Mouse (Mus musculus) MN1 (cell line): ENCODE measurements at regions not wholly inside any gene's neighbourhood (a gene's known extent, or its start where the extent isn't known, plus 50 kb on each side); places are given as distances from the start of the nearest gene placed in this dataset.

ENCODE experiments used
- DNase-seq: peaks from one replicate; pipeline ENCODE4 v3.0.0-alpha.2; 2016; ENCODE audit warnings: low spot score

DNA sequence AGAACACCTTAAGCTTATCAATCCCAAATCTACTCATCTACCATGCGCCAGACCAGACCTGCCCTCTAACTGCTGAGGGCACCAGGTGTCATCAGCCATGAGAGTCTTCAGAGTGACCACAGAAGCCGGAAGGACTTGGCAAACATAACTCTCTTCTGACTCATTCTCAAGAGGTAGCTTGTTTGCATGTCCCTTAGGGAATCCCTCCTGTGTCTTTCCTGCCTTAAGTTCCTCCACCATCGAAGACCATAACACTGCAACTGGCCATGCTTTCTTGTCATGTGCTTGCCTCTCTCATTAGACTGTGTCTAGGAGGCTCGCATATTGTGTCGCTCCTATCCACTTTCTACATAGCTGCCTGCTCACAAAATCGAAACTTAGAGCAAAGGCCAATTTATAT, 226.1 kb upstream of the Ncam1 start:
- DNase-seq = no peak

DNA sequence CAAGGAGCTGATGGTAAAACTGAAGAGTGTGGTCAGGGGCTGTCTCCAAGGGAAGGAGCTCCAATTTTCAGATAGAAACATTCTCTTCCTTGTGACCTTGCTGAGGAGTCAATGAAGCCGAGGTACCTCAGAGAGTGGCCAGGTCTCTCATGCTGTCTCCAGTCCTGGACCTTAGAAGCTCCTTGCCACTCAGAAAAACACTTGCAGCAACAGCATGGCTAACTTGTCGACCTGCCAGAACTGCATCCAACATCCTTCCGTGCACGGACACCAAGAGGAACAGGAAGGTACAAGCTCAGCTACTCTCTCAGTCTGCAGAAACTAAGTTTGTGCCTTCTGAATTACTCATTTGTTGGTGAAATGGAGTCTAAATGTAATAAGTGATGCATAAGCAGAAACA, 214.9 kb upstream of the Ncam1 start:
- no peak for DNase-seq

DNA sequence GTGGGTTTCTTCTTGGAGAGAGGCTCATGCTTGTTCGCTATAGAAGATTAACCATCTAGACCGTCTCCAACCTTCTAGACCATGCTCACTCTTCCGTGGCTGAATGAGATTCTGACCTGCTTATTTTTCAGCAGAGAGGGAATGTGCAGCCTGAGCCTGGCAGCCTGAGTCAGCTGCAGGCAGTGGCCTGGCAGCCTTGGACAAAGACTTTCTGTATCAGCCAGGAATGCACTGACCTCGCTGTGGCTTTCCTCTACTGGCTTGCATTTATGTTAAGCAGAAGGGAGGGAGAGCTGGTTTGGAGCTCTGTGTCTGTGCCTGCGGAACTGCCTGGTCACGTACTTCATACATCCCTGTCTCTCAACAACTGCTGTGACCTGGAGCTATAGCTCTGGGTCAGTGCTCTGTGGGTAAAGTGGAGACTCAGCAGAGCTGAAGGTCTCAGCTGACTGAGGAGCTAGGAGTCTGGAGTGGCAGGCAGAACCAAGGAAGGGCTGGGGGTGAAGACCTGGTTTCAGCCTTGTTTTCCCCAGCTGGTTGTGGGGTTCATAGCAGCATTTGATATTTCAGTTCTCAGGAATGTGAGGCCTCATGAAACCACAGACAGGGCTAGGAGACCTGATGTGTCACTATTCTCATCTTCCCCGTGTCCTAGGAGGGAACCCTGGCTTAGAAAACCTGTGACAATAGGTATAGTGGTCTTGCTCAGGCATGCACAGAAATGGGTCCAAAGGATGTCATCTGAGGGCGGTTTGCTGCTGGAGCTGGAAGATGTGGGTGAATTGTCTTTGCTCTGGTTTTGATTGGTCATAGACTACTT, 207.2 kb upstream of the Ncam1 start:
- no peak for DNase-seq

DNA sequence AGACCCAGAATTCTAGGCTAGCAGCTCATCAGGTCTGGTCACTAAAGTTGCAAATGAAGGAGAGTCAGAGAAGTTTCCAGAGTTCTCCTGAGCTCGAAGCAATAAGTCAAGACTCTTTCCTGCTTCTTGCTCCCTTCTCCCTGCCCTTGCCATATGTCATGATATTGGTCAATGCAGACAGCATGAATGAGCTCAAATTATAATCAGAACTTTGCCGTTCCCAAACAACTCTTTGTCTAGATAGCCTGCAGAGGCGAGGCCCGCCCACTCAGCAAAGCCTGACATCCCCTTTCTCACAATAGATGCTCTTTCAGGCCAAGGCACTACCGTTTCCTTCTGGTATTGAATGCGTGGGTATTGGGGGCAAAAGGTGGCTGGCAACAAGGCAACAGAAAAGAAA, 204.0 kb upstream of the Ncam1 start:
- DNase-seq = no peak

DNA sequence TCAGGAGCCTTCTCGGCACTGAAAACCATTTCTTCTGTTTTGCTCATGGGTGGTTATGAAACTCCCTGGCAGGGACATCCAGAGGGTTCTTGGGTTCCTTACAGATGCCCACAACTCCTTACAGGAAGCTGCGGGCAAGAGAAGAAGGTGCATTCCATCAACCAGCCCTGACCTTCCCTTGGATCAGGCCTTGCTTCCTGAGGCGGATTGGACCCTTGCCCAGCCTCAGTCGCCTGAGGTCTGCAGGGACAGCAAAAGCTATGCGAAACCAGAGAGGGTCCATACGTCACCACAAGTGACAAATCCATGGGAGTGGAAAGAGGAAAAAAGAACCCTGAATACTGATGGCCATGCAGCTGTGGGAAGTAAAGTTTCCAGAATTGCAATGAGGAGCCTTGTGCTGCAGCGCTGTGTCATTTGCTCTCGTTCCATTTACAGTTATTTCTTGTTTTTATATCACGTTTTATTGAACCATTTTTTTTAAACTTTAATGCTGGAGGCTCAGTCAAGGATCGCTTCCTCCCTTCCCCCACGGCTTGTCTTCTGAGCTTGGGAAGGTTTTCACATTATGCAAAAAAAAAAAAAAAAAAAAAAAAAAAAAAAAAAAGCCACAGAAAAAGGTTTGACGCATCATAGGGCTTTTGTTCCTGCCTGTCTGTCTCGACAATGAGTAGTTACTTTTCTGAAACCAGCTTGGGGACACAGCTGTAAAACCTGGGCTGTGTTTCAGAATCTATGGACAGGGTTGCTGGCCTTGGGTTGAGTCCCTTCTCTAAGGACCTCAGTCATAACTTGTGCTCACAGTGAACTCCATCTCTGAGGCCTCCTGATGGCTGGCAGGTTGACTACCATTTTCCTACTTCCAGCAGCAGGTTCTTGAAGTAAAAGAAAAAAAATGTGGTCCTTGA, 202.0 kb upstream of the Ncam1 start:
- no peak for DNase-seq

DNA sequence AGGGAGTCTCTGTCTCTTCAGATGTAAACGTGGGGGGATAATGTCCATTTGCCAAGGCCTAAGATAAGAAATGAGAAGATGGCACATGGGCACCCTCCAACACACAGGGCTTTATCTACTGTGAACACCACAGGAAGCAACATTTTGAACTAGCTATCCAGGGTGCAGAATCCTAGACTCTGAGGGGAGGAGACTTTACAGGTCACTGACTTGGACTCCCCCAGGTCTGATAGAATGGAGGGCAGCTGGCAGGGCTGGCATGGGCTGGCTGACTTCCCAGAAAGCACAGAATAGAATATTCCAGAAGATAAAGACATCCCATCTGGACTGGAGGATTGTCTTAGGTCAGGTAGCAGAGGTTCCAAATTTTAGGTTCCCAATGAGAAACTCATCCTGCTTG, 201.2 kb upstream of the Ncam1 start:
- no peak for DNase-seq

DNA sequence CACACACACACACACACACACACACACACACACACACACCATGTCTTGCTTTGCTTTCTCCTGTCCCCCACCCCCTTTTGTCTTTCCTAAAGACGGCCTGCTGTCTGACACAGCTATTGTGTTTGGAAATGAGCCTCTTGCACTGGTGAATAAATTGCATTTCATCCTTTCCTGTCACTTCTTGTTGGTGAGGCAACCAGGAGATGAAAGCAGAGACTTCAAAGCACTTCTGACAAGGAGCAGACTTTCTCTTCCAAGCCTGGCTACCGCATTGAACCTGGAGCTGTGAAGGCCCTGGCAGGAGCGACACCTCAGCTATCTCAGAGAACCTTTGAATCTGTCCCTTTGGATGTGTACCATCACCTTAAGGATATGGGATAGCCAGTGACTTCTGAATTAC, 199.4 kb upstream of the Ncam1 start:
- DNase-seq = peak; percentile 62

DNA sequence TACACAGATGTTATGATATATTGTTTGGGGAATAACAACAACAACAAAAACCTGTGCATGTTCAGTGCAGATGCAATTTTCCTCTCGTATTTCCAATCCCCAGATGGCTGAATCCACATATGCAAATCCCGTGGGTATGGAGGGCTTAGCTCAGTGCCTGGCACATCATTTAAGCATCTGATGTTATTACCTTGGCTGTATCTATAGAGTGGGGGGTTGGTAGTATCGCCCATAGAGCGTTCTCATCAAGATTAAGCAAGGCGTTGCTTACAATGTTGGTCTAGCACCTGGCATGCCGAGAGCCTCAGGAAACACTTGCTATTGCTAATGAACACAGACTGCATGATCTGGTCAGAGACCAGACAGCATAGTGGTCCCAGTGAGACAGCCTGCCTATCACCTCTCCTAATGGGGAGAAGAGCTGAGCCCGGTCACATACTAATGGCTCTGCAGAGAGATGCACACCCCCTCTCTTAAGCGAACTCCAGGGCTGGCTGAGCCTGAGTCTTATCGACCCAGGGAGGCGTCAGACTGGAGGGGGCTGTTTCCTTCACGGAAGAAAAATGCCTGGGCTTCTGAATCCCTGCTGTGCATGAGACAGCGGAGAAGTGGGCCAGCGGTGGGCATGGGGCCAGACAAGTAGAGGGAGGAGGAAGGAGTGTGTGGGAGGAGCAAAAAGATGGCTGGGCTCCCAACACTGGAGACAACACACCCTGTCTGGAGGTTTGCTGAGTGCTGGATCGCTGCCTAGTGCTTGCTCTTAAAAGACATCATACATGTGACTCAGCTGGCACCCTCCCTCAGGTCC, 190.9 kb upstream of the Ncam1 start:
- DNase-seq = peak; percentile 84

DNA sequence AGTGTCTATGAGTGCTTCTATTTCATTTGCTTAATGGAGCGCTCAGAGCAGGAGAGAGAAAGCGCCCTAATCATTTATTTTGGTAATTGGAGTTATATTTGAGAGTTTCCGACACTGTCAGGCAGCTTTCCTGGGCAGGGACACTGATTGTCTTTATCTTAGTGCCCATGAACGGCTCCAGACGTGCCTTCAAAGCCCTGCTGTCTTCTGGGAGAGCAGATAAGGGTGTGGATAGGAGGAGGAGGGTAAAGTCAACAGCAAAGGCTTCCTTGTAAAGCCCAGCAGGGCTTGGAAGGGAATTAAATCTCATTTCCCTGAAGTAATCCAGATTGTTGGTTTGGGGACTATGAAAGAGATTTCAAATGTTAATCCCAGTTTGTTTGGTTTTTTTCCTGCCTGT, 189.3 kb upstream of the Ncam1 start:
- DNase-seq = peak; percentile 25

DNA sequence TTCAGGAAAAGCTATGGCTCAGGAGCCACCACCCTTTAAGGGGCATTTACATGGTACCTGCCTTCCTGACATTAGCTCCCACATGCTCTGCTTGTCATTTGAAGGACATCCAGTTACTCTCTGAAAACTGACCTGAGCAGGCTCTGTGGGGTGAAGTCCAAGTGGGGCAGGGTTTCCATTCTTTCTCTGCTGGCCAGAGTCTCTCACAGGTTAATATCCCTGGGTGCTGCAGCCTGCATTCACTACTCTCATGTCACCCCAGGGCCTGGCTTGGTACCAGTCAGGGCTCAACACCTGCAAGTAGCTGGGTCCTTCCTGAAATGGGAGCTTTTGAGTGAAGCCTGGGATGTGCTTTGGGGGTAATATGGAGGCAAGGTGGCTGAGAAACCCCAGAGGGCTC, 188.8 kb upstream of the Ncam1 start:
- DNase-seq = no peak

DNA sequence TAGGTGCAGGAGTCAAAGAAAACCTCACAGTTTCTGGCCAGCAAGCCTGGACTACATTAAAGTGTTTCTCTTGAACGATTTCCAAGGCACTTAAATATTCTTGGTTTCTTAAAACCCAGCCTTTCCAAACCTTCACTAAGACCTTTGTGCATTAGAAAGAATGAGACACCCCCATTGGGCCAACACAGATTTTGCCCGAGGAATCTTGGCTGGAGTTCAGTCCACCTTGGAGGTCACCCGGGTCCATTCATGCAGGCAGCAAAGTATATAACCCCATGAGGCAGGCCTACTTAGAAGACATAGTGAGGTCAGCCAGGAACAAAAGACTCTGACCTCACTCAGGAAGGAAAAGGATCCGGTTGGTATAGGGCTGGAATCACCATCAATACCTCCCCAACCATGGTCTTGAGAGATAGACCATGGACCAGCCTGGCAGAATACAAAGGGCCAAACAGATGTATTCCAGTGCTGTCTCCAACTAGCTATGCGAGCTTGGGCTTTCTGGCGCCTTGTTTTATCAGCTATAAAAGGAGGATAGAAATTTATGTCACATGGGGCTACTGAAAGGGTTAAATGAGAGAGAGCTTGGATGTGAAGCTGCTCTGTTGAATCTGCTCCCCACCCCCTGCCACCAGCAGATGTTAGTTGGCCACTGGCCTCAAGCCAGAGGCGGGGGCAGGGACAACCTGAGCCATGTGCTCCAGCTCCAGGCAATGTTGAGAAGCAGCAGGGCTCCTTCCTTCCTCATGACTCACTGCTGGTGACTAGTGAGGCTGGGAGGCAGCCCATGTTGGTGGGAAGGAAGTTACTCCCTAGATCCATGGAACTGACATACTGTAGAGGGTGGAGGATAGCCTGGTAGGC, 181.9 kb upstream of the Ncam1 start:
- peak; percentile 91 for DNase-seq

DNA sequence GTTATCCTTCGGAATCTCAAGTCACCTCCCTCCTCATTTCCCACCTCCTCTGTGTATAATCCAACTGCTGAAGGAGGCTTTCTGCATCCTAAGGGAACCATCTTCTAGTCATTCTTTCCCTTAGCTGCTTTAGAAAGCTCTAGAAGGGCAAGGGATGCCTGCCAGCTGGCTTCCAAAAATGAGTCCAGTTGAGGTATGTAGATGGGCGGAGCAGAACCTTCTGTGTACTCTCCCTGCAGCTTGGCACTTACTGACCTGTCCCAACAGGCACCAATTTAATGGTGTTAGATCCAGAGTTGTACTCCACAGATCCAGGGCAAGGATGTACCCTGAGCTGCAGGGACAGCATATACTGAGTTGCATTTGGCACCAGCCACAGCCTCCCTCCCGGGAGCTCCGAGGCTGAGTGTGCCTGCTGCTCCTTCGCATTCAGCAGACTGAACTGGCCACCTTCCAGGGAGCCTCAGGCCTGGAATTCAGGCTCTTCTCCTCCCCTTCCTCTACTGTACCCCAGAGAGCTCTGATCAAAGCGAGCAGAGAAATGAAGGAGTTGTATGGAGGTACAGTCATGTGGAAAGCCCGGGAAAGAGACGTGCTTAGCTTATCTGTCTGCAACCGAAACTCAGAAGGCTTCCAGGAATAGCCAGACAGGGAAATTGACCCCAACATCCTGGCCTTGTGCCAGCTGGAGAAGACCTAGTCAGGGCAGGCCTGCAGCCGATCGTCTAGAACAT, 177.4 kb upstream of the Ncam1 start:
- DNase-seq = peak; percentile 72

DNA sequence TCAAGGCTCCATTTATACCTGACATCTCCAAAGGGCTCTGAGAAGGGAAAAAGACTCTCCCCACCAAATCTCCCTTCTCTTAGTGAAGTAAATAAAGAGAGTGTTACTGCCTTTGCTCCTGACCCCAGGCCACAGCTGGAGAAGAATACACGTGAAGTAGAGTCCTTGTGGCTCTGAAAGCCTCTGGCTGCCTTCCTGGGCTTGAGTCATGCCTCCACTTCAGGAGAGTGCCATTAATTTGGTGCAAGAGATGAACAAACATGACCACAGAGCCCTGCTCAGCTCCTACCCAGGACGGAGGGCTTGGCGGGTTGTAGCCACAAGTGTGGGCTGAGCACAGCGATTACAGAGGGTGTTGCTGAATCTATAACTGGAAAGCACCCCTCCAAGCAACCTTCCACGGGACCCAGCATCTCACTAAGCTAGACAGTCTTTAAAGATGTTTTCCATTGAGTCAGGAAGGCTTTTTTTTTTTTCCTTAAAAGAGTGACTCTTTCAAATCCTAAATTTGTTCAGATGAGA, 175.3 kb upstream of the Ncam1 start:
- no peak for DNase-seq

DNA sequence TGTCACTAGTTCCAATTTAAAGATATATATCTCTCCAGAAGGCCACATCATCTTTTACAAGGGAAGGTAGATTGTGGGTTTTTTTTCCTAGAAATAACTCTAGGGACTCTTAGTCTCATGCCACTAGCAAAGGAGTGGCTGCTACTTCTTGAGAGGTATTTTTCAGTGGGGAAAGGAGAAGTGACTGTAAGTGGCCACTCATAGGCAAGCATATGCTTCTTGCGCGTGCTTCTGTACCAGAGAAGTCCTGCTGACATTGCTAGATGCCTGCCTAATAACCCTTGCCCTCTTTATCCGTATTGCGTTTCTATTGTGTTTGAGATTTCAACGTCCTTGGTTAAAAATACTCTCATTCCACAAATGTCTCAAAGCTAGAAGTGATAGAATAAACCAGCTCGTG, 170.7 kb upstream of the Ncam1 start:
- no peak for DNase-seq

DNA sequence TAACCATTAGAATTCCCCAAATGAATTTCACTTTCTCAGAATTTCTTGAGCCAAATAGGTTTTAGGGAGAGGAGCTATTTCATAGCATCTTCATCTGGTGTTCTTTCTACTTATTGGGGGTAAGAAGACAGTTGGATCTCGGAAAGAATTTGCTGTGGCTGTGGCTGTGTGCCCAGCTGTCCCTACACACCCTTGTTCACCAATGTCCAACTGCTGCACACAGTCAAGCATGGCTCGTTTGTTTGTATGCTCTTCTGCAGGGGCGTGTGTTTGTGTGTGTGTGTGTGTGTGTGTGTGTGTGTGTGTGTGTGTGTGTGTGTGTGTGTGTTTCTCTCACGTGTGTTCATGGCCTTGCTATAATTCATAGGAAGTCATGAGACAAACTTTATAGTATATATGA, 165.9 kb upstream of the Ncam1 start:
- DNase-seq = no peak

DNA sequence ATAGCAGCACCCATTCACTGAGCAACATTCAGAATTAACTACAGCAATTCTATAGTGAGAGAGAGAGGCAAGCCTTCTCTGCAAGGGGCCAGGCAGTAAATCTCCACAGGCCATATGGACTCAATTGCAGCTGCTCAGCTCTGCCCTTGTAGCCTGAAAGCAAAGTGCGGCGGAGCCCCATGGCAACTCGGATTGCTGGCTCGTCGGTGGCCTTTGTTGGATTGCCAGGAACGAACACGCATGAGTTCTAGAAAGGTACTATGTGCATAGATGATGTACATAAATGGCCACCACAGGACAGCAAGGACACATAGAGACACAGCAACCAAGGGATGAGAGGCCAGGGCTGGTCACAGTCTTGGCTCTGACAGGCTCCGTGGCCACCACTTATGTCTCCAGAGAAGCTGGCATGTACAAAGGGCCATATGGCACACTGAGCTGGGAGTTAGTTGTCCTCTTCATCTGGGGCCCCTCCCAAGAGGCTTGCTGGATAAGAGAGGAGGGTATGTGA, 163.9 kb upstream of the Ncam1 start:
- no peak for DNase-seq

DNA sequence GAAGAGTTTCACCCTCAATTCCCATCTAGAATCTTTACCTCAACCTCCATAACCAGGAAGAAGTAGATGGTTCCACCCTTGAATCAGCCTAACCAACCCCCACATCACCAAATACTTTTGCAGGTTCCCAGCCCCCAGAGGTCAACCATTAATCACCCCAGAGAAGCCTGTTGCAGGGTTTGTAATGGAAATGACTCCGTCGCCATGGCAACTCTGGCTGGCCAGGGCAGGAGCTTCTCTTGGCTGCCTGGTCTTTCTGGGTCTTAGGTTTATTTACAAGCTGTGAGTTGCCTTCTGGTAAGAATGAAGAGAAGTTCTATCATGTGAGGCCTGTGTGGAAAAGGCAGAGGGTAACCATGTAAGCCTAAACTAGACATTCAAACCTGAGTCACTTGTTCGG, 163.2 kb upstream of the Ncam1 start:
- peak; percentile 53 for DNase-seq

DNA sequence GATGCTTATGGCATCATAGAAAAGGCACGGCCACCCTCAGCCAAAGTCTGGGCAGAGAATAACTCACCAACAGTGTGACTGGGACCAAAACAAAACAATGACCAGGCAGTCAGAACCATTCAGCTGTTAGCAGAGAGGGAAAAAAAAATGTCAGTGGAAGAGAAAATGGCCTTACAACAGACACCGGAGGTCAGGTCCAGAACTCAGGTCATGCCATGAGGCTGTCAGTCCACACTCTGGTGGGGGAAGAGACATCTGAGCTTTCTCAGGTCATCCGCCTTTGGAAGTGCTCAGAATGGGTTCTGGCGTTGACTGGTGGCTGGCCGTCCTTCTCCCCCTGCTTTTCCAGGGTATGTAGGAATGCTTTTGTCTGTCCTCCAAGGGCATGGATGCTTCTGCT, 162.6 kb upstream of the Ncam1 start:
- DNase-seq = no peak

DNA sequence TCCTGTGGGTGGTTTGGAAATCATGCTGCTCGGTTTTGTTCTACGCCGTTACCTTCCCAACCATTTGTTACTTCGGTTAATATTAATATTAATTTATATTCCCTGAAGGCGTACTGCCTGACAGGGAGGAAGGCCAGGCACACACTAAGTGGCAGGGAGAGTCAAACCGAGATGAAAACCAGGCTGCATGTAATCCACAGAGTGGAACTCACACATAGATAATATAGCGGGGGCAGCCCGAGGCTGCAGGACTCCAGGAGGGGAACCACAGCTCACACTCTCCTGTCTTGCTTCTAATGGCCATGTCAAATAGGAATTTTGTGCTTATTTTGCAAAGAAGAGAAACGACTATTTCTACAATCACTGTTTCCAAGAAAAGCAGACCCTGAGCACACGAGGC, 161.3 kb upstream of the Ncam1 start:
- DNase-seq = no peak

DNA sequence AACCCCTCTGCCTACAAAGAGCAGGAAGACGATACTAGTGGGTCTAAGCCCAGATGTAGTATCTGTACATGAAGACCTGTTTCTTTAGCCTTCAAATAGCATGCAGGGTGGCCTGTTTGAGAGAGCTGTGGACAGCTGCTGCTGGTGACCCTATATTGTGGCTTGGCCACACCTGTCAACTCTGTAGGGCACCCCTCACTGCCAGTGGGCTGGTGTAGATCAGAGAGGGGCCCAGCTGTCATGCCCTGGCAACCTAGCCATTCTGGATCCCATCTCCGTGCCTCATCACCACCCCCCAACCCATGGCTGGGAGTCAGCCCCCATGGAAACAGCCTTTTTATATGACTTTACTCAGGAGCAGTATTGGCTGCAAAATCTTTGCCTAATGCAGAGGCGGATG, 160.2 kb upstream of the Ncam1 start:
- no peak for DNase-seq
